Mouse (Mus musculus) kidney, adult 11 months (tissue): ENCODE results near the gene Dnmt3a.

Experiments
- DNase-seq: peaks from one replicate; pipeline ENCODE4 v3.0.0; 2022

Gene Dnmt3a

DNA sequence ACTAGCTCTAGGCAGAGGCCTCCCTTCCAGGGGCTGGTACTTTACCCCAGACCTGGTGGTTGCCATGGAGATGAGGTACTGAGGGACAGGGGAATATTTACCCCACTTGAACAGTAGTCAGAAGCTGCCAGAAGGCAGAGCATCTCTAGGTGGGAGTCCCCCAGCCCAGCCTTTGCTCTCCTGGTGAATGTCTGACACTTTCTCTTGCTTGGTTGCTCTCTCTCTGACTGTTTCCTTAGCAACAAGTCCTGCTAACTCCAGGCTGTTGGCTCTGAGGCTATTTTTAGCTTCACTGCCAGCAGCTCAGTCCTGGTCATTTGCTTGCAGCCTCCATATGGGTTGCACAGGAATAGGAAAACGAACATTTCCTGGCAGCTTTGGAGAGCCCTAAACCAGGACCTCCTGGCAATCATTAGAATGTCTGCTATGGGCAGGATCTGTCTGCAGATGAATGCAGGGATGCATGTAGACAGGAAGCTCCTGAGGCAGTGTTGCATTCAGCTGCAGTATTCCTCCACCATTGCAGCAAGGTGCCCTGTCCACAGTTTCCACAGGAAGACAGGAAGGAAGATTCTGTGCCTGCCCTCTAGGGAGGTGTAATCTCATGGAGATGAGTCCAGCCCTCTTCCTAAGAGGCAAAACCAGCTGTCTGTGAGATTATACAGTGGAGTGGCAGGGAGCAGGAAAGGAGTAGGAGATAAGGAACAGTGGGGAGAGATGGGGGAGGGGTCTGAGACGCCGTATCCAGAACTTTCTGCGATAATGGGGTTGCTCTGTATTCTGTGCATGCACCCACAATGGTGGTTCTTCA lies 81.9 kb downstream of the Dnmt3a start:
- peak; percentile 55 for DNase-seq

DNA sequence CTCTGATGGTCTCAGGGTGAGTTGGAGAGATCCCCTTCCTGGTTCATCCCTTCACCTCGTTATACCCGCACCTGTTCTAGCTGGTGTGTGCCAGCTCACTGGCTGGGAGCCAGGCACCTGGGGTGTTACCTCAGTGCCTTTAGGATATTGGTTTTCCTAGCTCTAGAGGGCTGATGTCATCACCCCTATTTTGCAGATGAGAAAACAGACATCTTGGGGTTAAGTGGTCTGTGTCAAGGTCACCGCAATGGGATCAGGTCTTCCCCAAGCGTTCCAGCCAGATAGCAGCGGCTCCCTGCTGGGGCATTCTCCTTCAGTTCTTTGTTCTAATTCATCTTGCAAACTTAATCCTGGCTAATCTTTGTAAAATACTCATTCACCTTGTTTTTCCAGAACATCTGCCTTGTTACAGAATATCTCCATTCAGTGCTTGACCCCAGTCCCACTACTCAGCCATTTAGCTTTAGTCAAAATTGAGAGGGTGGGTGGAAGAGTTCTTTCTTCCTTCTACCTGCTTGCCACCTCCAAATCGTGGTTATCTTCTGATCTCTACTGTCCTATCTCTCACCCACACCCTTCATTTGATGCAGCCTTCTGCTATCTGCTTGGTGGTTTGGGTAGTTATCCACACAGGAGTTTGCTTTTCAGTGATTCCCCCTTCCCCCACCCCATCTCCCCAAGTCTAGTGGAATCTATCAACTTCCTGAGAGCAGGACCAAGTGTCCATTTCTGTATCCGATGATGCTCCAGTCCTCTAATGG lies 84.2 kb downstream of the Dnmt3a start:
- peak; percentile 26 for DNase-seq

DNA sequence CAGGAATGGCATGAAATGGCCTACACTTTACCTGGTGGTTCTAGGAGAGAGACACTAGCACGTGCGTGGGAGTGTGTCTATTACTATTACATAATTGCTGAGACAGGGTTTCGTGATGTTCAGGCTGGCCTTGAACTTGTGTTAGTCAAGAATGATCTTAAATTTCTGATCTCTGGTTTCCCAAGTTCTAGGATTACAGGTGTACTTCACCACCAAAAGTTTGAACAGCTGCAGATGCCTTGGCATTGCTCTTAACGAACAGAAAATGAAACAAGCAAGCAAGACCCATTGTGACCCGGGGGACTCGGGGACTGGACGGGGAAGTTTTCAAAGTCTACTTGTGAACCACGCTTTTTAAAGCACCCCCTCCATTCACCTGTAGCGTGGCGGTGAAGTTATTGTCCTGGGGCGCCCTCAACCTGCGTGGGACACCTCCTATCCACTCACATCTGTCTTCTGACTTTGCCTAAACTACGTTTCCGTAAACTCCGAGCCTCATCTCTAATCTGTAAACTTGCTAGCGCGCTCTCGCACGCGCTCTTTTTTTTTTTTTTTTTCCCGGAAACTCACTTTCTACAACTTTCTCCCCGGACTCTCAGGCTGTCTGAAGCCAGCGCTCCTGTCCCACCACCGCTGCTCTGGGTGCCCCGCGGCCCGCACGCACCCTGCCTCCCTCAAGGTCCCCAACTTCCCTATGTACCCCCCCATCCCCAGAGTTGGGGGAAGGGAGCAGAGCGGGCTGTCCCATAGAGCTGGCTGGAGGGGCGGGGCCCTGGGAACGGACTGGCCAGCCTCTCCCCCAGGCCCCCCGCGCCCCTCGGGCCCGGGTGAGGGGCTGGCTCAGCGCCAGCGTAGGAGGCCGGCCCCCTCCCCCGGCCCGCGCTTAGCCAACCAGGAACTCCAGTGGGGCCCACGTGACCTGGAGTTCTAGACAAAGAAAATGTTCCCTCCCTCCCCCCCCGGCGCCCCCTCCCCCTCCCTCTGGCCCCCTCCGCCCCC lies 85.2 kb downstream of the Dnmt3a start:
- no peak for DNase-seq

DNA sequence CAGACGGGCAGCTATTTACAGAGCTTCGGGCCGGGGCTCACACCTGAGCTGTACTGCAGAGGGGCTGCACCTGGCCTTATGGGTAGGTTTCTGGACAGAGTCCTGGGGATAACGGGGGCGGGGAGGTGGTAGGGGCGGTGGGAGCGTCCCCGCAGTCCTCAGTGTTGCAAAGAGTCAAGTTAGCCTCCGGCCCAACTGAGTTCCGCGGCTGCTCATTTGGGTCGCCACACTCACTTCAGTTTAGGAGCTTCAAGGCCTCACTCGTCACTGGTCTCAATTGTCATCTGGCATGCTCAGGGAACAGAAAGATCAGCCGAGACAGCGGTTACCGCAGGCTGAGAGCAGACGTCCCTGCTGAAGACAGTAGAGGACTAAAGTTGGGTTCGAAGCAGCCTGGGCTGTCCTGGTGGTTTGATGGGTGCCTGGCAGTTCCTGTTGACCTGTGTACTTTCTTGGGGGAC lies 86.0 kb downstream of the Dnmt3a start:
- DNase-seq, result no peak

DNA sequence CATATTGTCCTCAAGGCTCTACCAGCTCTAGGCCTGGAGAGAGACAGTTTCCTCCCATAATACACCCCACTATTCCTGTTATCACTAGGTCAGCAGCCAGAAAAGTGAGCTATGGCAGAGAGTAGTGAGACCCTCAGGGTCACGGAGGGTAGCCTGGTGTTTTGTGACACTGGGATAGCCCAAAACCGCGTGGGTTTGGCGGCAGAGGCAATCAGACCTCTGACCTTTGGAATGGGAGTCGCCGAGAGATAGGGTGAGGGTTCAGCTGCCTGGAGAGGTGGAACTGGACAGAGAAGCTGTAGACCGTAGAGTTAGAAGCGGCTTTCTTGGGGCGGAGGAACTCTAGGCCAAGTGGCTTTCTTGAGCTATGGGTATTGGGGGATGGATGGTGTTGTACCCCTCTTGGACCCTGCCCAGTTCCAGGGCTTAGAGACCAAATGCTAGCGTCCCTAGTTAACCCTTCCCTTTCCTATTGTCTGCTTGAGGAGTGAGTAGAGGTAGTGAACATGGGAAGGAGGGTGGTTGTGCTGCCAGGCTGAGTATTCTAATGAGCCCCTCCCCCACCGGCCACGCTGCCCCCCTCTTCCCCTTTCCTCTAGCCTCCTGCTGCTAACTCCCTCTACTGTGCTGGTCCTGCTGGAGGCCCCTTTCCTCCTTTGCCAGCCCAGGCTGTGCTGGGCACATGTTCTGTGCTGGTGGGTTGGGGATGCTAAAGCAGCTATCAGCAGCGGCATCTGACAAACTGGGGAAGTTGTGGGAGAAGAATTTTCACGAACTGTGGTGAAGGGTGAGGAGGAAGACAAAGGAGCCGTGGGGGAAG lies 86.6 kb downstream of the Dnmt3a start:
- peak; percentile 37 for DNase-seq

DNA sequence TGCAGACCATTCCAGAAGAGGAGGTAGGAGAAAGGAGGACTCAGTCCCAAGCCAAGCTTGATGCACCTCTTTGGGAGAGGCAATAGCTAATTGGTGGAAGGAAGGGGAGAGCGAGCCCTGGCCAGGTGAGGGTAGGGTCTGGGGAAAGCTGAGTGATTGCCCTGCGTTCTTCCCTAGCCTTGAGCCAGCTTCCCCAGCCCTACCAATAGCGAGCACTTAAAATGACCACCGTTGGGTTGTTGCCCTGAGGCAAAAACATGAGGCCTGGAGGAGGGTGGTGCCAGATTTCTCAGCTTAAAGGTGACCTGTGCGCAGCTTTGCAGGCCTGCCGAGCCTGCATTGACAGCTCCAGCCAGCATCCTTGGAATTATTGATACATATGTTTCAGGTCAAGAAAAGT lies 87.5 kb downstream of the Dnmt3a start:
- DNase-seq, result no peak

DNA sequence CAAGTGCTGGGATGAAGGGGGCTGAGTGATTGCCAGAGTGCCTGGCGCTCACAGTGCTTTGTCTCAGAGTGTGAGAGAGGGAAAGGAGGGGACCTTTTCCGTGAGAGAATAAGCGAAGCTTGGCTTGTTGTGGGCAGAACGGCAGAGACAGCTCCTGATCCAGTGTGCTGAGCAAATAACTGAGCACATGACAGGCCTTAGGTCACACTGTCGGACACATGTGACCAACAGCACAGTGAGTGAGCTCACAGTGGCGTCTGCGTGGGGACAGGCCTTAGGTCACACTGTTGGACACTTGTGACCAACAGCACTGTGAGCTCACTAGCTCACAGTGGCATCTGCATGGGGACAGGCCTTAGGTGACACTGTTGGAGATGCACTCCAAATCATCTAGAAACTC lies 88.7 kb downstream of the Dnmt3a start:
- DNase-seq, result no peak

DNA sequence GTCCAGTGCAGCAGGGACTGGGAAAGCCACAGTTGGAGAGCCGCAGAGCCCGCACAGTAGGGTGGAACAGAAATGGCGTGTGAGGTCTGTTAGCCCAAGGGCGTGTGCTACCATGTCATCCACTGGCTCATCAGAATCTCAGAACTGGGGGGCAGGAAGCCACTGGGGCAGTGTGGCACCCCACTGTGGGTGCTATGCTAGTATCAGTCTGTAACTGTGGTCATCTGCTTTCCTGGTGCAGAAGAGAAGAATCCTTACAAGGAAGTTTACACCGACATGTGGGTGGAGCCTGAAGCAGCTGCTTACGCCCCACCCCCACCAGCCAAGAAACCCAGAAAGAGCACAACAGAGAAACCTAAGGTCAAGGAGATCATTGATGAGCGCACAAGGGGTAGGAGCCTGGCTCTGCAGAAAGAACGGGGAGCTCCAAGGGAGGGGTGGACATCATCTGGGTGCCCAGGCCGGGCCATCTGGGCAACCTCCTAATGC lies 91.3 kb downstream of the Dnmt3a start:
- no peak for DNase-seq

DNA sequence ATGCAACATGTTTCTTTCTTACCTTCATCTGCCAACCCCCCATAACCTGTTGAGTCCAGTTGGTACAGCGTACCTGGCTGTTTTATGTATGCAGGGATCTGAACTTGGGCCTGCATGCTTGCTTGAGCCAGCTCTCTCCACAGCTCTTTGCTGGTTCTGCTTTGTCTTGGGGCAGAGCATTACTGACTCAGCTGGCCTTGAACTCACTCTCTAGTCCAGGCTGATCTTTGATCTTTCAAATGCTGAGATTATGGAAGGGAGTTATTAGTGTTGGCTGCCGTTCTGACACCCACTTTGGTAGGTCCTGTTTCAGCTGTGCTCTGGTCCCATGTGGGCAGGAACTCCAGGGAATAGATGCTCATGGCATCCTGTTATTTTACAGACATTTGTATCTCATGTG lies 93.0 kb downstream of the Dnmt3a start:
- DNase-seq, result no peak

DNA sequence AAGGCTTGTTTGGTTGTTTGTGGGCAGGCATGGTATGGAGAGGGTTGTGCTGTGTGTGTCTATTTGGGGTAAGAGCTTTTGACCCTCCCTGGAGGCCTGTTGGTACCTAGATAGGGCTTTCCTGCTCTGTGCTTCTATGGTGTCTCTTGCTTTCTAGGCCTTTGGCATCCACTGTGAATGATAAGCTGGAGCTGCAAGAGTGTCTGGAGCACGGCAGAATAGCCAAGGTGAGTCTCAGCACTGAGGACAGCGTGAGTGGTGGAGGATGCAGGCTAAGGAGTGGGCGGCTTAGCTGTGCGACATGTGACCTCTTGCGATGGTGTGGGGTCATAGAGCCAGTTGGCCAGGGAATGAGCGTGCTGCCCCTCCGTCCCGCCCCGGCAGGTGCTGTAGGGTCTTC lies 99.6 kb downstream of the Dnmt3a start:
- DNase-seq, result no peak

DNA sequence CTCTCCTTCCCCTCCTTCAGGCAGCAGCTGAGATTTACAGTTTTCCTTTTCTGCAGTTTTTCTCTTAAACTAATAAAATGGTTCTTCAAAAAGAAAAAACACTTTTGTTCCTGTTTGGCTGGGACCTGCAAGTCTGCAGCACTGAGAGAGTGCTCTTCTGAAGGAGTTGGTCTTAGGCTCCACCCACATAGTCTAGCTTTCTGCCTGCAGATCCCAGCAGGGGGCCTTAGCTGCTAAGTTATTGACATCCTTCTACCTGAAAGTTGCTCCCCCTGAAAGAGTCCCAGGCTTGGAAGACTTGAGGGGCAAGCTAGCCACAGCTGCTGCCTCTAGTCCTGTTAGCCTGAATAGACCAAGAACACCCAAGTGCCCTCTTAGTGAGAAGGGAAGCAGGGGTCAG lies 100.5 kb downstream of the Dnmt3a start:
- no peak for DNase-seq

DNA sequence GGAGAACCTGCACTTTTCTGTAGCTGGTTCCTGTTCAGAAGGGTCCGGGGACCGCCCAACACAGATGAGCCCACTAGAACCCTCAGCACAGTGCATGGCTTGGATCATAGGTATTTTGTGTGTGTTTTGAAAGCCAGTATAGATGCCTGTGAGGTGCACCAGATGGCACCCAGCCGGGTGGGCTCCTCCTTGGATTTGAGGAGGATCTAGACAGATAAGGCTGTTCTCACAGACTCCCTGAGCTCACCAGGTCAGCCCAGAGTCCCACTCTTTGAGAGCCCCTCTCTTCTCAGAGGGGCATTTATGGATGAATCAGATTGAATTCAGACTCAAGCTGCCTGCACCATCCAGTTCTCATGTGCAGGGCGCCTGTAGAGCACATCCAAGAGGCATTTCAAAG lies 101.2 kb downstream of the Dnmt3a start:
- DNase-seq, result no peak

DNA sequence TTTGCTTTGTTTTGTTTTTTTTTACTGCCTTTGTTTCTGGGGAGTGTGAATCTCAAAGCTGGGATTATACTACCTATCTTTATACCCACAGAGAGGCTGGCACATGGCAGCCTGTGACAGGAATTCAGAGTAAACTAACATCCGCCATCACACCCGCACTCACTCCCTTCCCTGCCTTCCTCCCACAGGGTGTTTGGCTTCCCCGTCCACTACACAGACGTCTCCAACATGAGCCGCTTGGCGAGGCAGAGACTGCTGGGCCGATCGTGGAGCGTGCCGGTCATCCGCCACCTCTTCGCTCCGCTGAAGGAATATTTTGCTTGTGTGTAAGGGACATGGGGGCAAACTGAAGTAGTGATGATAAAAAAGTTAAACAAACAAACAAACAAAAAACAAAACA lies 101.6 kb downstream of the Dnmt3a start:
- DNase-seq, result no peak

DNA sequence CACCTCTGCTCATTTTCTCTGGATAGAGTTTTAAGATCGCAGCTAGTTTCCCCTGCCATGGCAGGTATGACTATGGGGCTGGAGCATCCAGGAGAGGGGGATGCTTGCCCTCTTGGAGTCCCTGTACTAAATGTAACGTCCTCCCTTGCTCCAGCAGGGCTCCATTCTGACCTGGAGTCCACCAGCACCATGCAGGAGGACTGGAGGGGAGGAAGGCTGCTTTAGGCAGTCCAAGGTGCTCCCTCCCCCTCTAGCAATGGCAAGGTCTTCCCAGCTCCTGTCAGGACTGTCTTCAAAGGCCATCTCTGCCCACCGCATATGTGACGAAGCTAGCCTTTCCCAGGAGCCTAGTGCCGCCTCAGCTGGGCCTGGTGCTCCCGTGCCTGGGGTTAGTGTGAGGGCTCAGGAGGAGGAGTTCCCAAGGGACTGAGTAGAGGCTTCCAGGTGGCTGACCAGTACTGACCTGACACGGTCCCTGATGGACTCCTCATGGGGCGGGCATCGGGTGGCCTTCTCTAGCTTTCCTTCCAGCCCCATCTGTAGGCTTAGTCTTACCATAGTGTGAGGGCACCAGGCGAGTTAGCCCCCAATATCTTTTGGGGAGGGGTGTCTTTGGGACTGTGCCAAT lies 104.8 kb downstream of the Dnmt3a start:
- no peak for DNase-seq

DNA sequence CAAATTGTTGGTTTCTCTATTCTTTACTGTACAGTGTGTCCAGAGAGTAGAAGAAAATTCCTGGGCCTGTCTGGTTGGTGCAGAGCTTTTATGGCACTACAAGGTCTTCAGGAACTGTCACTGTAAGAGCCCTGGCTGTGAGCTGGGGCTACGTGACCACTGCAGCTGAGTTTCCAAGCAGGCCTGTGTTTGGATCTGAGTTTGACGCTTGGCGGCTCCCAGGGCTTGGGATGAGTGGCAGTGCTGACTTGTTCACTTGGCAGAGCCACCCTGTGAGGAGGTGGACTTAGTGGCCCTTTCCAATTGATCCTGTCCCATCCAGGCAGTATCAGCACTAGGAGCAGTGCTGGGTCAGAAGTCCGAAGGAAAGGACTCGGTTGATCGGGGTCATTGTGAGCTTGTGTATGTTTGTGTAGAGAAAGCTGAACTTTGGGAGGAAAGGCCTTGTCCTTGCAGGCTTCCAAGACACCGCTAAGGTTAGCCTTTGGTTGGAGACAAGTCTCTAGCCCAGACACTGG lies 106.1 kb downstream of the Dnmt3a start:
- DNase-seq, result no peak

DNA sequence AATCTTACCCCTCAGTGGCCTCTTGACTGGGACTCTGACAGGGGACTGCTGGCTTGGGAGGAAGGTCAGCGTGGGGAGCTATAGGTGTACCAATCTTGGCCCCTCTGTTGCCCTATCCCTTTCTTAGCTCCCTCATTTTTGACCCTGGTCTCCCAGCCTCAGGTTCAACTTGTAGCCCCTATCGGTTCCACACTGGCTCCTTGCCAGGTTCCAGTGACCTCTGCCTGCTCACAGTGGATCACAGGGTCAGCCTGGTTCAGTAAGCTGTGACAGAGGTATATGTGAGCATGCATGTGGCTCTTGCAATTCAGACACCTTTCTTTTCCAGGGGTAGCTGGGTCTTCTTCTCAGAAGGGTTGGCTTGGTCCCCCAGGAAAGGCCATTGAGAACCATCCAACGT lies 110.0 kb downstream of the Dnmt3a start:
- no peak for DNase-seq

DNA sequence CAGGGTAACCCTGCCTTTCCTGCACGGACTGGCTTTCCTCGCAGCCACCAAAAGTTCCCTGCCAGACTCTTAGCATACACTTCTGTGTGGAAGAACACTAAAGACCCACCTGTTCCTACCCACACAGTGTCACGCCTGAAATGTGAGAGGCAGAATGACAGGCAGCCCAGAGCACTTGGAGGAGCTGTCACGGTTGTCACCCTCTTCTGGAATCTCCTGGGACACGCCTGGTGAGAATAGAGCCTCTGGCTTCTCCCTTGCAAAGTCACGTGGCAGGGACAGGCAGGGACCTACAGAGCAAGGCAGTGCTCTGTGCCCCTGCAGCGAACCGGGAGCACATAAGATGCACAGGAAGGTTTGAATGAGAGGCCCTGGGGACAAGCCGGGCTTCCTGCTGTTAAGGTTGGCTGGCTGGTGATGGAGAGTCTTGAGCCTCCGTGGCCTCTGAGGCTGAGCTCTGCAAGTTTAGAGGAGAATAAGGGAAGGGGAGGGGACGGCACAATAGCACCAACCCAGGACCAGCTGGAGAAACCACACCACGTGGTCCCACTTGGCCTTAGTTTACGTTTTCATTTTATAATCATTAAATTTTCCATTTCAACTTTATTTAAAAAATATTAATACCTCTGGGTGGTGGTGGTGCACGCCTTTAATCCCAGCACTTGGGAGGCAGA lies 112.0 kb downstream of the Dnmt3a start:
- DNase-seq, result no peak

DNA sequence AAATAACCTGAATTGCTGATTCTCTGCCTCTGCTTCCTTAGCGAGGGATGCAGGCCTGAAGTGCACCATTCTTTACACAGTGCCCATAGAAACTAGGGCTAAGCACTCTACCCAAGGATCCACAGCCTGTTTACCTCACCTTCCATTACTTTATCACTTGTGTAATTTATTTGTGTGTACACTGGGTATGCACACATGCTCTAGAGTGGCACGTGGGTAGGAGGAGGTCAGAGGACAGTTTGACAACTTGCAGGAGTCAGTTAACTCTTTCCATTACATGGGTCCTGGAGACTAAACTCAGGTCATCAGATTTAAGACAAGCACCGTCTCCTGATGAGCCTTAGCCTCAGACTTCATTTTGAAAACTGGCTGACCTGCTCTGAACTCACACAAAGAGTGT lies 112.8 kb downstream of the Dnmt3a start:
- no peak for DNase-seq

DNA sequence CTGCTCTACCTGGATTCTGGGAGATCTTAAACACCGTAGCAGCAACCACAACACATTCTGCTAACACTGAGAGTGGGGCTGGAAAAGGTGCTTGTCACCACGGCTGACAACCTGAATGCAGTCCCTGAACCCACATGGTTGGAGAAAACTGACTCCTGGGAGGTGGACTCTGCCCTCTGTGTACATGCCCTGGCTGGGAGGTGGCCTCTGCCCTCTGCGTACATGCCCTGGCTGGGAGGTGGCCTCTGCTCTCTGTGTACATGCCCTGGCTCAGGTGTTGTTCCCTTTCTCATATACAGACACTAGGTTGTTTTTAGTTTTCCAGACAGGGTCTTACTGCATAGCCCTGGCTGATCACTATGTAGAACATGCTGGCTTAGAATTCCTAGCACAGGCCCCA lies 113.6 kb downstream of the Dnmt3a start:
- DNase-seq, result no peak

DNA sequence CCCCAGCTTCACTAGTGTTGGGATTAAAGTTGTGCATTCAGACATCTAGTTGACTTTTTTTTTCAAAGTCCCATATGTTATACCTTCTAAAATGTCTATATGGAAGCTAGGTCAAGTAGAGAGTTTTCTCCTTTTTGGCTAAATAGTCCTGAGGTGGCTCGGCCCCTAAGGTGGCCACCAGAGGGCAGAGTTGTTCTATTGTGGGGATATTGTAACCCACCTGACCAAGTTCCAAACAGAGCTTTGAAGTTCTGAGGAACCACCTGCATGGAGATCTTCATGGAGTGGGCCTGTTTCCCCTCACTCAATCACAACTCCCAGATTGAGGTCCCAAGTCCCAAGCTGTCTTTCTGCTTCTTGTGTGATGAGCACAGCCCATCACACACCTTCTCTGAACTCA lies 120.3 kb downstream of the Dnmt3a start:
- DNase-seq, result peak; percentile 28

DNA sequence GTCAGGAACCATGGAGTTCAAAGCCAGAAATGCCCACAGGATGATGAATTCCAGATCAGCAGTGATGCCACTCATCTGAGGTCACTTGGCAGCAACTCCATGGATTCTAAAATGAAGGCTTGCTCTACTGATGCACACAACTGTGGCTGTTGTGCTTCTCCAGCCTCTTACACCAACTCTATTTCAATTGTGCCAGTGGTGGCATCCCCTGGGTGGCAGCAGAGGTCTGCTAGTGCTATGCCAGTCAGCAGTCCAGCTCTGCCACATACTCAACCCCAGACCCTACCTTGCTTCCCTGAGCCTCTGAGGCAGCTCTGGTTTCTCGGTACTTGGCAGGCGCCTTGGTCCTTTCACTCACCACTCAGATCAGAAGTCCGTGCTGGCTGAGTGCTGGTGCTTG lies 123.0 kb downstream of the Dnmt3a start:
- DNase-seq, result no peak
